Mouse (Mus musculus) spleen, postnatal 14 days (tissue): Measurements from ENCODE around the gene S100a13.
A peak's percentile ranks its signal among the peaks of the same experiment; 100 is the strongest.

Source experiments
- DNase-seq, 2 experiments: peaks; one replicate each; pipeline ENCODE4 v3.0.0; 2021 to 2022; ENCODE audit warnings: low spot score in 2 of 2

The S100a13 gene

GRCm38 (mm10) chr3:90506362-90506761, 7.9 kb upstream of the S100a13 start:
- DNase-seq, result no peak

- DNase-seq, result no peak
Measured at GRCm38 (mm10) chr3:90508287-90508949, 5.8 kb upstream of the S100a13 start.

- peak; percentile 99 to 100 for DNase-seq
Measured at GRCm38 (mm10) chr3:90508950-90509746, 5.1 kb upstream of the S100a13 start, which contains the start of gene Chtop. Gene Chtop (minus strand): TSS chr3:90509498.

- no peak for DNase-seq
Measured at GRCm38 (mm10) chr3:90509747-90510123, 4.5 kb upstream of the S100a13 start.

- no peak for DNase-seq
Measured at GRCm38 (mm10) chr3:90512276-90512675, 2.0 kb upstream of the S100a13 start.

GRCm38 (mm10) chr3:90512948-90513642, 1.1 kb upstream of the S100a13 start:
- no peak for DNase-seq

GRCm38 (mm10) chr3:90514691-90515090, 456 bp downstream of the S100a13 start:
- peak; percentile 34 to 49 for DNase-seq

GRCm38 (mm10) chr3:90515242-90515641, 1.0 kb downstream of the S100a13 start:
- no peak for DNase-seq

- no peak for DNase-seq
Measured at GRCm38 (mm10) chr3:90515789-90516188, 1.6 kb downstream of the S100a13 start.

GRCm38 (mm10) chr3:90517711-90518110, 3.5 kb downstream of the S100a13 start:
- DNase-seq, result no peak

GRCm38 (mm10) chr3:90525421-90525820, 11.2 kb downstream of the S100a13 start:
- DNase-seq, result no peak

GRCm38 (mm10) chr3:90526076-90526475, 11.8 kb downstream of the S100a13 start:
- no peak for DNase-seq

- DNase-seq, result no peak
Measured at GRCm38 (mm10) chr3:90526580-90526979, 12.3 kb downstream of the S100a13 start, which contains the start of gene S100a14. Gene S100a14 (plus strand): TSS chr3:90526856.

- no peak for DNase-seq
Measured at GRCm38 (mm10) chr3:90527291-90527873, 13.1 kb downstream of the S100a13 start.

GRCm38 (mm10) chr3:90531713-90532112, 17.5 kb downstream of the S100a13 start:
- DNase-seq, result no peak

GRCm38 (mm10) chr3:90535446-90535845, 21.2 kb downstream of the S100a13 start:
- DNase-seq, result no peak

- no peak for DNase-seq
Measured at GRCm38 (mm10) chr3:90537141-90537904, 23.1 kb downstream of the S100a13 start, which contains the start of gene S100a16. Gene S100a16 (plus strand): TSS chr3:90537254.

GRCm38 (mm10) chr3:90537905-90538296, 23.7 kb downstream of the S100a13 start:
- no peak for DNase-seq

- no peak for DNase-seq
Measured at GRCm38 (mm10) chr3:90540904-90541303, 26.7 kb downstream of the S100a13 start.

GRCm38 (mm10) chr3:90549676-90550420, 35.6 kb downstream of the S100a13 start:
- no peak for DNase-seq

- no peak for DNase-seq
Measured at GRCm38 (mm10) chr3:90550421-90550790, 36.2 kb downstream of the S100a13 start.
